Mouse (Mus musculus) erythroblast, adult 5-6 weeks (primary cell): ENCODE results near the gene Ptgds. TPM values are rescaled to one million over a fixed set of nuclear protein-coding genes. Genes with fewer than 3 reads are reported as not detected.

Experiments
- ATAC-seq: replicated peaks from 2 replicates; pipeline ENCODE4 v1.8.0; 2016; ENCODE audit warnings: moderate number of reproducible peaks, mild to moderate bottlenecking, moderate TSS enrichment, inconsistent platforms; ENCODE audit not compliant: poor library complexity, low FRiP score, severe bottlenecking
- total RNA-seq, 2 experiments: library from RNA; stranded (forward) in 1 of 2; stranded (reverse) in 1 of 2; fragments of 150-400 nt in 1 of 2; fragments of 200-764, 138-1000 nt in 1 of 2; gene quantifications; 2 replicates each; pipeline versions ENCODE4 v1.2.3 to v1.2.4; 2015 to 2017; ENCODE audit warnings: low replicate concordance in 2 of 2

Gene Ptgds
- total RNA-seq, 2 experiments from 2014 or later, result not detected

DNA sequence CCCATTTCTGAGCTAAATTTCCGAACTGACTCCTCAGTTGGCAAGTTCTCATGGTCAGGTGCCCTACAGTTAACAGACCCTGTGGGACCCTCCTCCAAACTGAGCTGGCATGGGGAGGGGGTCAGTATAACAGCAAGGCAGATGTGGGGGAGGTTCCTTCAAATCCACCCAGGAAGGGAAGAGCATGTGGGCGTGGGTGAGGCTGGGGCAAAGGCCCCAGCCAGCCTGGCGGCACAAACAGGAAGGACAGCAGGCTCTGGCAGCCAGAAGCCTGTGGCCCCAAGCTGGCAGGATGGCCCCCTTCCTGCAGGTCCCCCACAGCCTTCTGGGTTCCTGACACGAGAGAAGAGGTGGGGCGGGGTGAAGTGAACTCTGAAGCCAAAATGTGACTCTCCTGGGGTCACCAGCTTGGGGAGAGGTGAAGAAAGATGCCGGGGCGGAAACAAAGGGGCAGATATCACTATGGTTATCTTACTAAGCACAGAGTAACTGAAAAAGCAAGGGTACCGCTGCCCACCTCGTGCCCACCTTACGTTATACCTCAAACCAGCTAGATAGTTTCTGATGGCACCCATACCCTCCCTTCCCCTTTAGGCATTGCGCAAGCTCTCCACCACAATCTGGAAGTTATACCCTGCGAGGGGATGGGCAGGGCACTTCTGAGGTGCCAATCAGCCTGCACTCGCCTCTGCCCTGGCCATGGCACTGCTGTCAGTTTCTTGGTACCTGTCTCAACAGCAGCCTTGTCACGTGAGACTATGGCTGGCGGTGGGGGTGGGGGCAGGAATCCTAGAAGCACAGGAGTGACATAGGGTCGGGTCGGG is 47.0 kb downstream of the Ptgds start, which contains the start of gene Fut7:
Gene Fut7 (plus strand): TSS at position 681 of the 824 bp plus-strand sequence.
- no peak for ATAC-seq

DNA sequence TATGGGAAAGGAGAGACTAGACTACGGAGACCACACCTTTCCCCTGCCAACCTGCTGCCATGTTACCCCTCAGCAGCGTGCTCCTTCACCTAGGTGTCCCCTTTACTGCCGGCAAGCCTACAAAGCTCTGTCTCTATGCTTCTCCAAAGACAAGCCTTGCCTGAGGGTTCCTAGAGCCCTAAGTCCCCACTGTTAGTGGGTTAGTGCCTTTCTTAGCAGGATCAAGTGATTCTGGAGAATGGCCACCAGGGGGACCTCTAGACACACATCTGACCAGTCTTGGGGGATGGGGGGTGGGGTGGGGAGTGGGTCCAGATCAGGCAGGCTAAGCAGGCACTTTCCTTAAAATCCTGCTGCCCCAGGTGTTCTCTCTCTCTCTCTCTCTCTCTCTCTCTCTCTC is 48.0 kb downstream of the Ptgds start:
- no peak for ATAC-seq

- no peak for ATAC-seq
Observed at GRCm38 (mm10) chr2:25417426-25417825, 52.4 kb downstream of the Ptgds start.

Other genes starting within 250 kb of the Ptgds start
Only the 30 nearest of the 41 such genes appear.
- gene Ssna1, start 197.6 kb downstream of the Ptgds start, total RNA-seq (2015; ENCODE audit: low replicate concordance), result 36.5 and 67.5 TPM in 2 replicates
- 9.9 and 24.8 TPM in 2 replicates for gene Ssna1, start 197.6 kb downstream of the Ptgds start, total RNA-seq (2017; ENCODE audit: low replicate concordance)
- gene Anapc2, start 197.6 kb downstream of the Ptgds start, total RNA-seq (2015; ENCODE audit: low replicate concordance), result 8.4 and 12.9 TPM in 2 replicates
- 9.2 and 18.7 TPM in 2 replicates for gene Anapc2, start 197.6 kb downstream of the Ptgds start, total RNA-seq (2017; ENCODE audit: low replicate concordance)
- not detected in 2 replicates for gene Tmem210, start 181.9 kb downstream of the Ptgds start, total RNA-seq (2015; ENCODE audit: low replicate concordance)
- gene Tmem210, start 181.9 kb downstream of the Ptgds start, total RNA-seq (2017; ENCODE audit: low replicate concordance), result not detected in 2 replicates
- not detected in 2 replicates for gene Lrrc26, start 180.1 kb downstream of the Ptgds start, total RNA-seq (2015; ENCODE audit: low replicate concordance)
- not detected in 2 replicates for gene Lrrc26, start 180.1 kb downstream of the Ptgds start, total RNA-seq (2017; ENCODE audit: low replicate concordance)
- gene Grin1, start 150.9 kb downstream of the Ptgds start, total RNA-seq (2015; ENCODE audit: low replicate concordance), result not detected in 2 replicates
- gene Grin1, start 150.9 kb downstream of the Ptgds start, total RNA-seq (2017; ENCODE audit: low replicate concordance), result not detected in 2 replicates
- gene Man1b1, start 137.7 kb downstream of the Ptgds start, total RNA-seq (2015; ENCODE audit: low replicate concordance), result 4.6 and 11.1 TPM in 2 replicates
- gene Man1b1, start 137.7 kb downstream of the Ptgds start, total RNA-seq (2017; ENCODE audit: low replicate concordance), result 13.2 and 28.3 TPM in 2 replicates
- gene Dpp7, start 113.7 kb downstream of the Ptgds start, total RNA-seq (2015; ENCODE audit: low replicate concordance), result 13.3 TPM in 1 of 2 replicates, not detected in the other
- 2.6 TPM in 1 of 2 replicates, not detected in the other for gene Dpp7, start 113.7 kb downstream of the Ptgds start, total RNA-seq (2017; ENCODE audit: low replicate concordance)
- gene Uap1l1, start 104.4 kb downstream of the Ptgds start, total RNA-seq (2015; ENCODE audit: low replicate concordance), result 7.7 and 13.3 TPM in 2 replicates
- gene Uap1l1, start 104.4 kb downstream of the Ptgds start, total RNA-seq (2017; ENCODE audit: low replicate concordance), result 0.51 and 3.9 TPM in 2 replicates
- gene Sapcd2, start 97.7 kb downstream of the Ptgds start, total RNA-seq (2015; ENCODE audit: low replicate concordance), result 3.3 and 8.8 TPM in 2 replicates
- 0.98 and 8.0 TPM in 2 replicates for gene Sapcd2, start 97.7 kb downstream of the Ptgds start, total RNA-seq (2017; ENCODE audit: low replicate concordance)
- not detected in 2 replicates for gene Entpd2, start 74.2 kb downstream of the Ptgds start, total RNA-seq (2015; ENCODE audit: low replicate concordance)
- not detected in 2 replicates for gene Entpd2, start 74.2 kb downstream of the Ptgds start, total RNA-seq (2017; ENCODE audit: low replicate concordance)
- gene Npdc1, start 70.7 kb downstream of the Ptgds start, total RNA-seq (2015; ENCODE audit: low replicate concordance), result not detected in 2 replicates
- not detected in 2 replicates for gene Npdc1, start 70.7 kb downstream of the Ptgds start, total RNA-seq (2017; ENCODE audit: low replicate concordance)
- gene Fut7, start 46.8 kb downstream of the Ptgds start, total RNA-seq (2015; ENCODE audit: low replicate concordance), result 2.7 and 4.0 TPM in 2 replicates
- gene Fut7, start 46.8 kb downstream of the Ptgds start, total RNA-seq (2017; ENCODE audit: low replicate concordance), result 4.4 and 4.5 TPM in 2 replicates
- gene Abca2, start 41.3 kb downstream of the Ptgds start, total RNA-seq (2015; ENCODE audit: low replicate concordance), result 7.7 and 16.7 TPM in 2 replicates
- 4.5 and 7.3 TPM in 2 replicates for gene Abca2, start 41.3 kb downstream of the Ptgds start, total RNA-seq (2017; ENCODE audit: low replicate concordance)
- gene Clic3, start 13.2 kb downstream of the Ptgds start, total RNA-seq (2015; ENCODE audit: low replicate concordance), result not detected in 2 replicates
- gene Clic3, start 13.2 kb downstream of the Ptgds start, total RNA-seq (2017; ENCODE audit: low replicate concordance), result not detected in 2 replicates
- gene Paxx, start 9.0 kb downstream of the Ptgds start, total RNA-seq (2015; ENCODE audit: low replicate concordance), result 18.2 and 33.8 TPM in 2 replicates
- gene Paxx, start 9.0 kb downstream of the Ptgds start, total RNA-seq (2017; ENCODE audit: low replicate concordance), result 8.4 and 10.6 TPM in 2 replicates
- gene Lcn12, start 23.9 kb upstream of the Ptgds start, total RNA-seq (2015; ENCODE audit: low replicate concordance), result not detected in 2 replicates
- gene Lcn12, start 23.9 kb upstream of the Ptgds start, total RNA-seq (2017; ENCODE audit: low replicate concordance), result not detected in 2 replicates
- 6.7 and 7.5 TPM in 2 replicates for gene Fbxw5, start 30.7 kb upstream of the Ptgds start, total RNA-seq (2015; ENCODE audit: low replicate concordance)
- 3.2 and 5.1 TPM in 2 replicates for gene Fbxw5, start 30.7 kb upstream of the Ptgds start, total RNA-seq (2017; ENCODE audit: low replicate concordance)
- gene C8g, start 31.7 kb upstream of the Ptgds start, total RNA-seq (2015; ENCODE audit: low replicate concordance), result not detected in 2 replicates
- gene C8g, start 31.7 kb upstream of the Ptgds start, total RNA-seq (2017; ENCODE audit: low replicate concordance), result not detected in 2 replicates
- gene Traf2, start 76.9 kb upstream of the Ptgds start, total RNA-seq (2015; ENCODE audit: low replicate concordance), result 1.7 and 2.3 TPM in 2 replicates
- gene Traf2, start 76.9 kb upstream of the Ptgds start, total RNA-seq (2017; ENCODE audit: low replicate concordance), result 4.2 and 4.3 TPM in 2 replicates
- gene Edf1, start 87.8 kb upstream of the Ptgds start, total RNA-seq (2015; ENCODE audit: low replicate concordance), result 27.3 and 50.2 TPM in 2 replicates
- gene Edf1, start 87.8 kb upstream of the Ptgds start, total RNA-seq (2017; ENCODE audit: low replicate concordance), result 32.2 and 32.9 TPM in 2 replicates
- 2.5 and 7.1 TPM in 2 replicates for gene Mamdc4, start 104.8 kb upstream of the Ptgds start, total RNA-seq (2015; ENCODE audit: low replicate concordance)
- 4.3 and 4.5 TPM in 2 replicates for gene Mamdc4, start 104.8 kb upstream of the Ptgds start, total RNA-seq (2017; ENCODE audit: low replicate concordance)
- 0.96 and 7.1 TPM in 2 replicates for gene Phpt1, start 105.2 kb upstream of the Ptgds start, total RNA-seq (2015; ENCODE audit: low replicate concordance)
- 2.1 TPM in 1 of 2 replicates, not detected in the other for gene Phpt1, start 105.2 kb upstream of the Ptgds start, total RNA-seq (2017; ENCODE audit: low replicate concordance)
- gene Ajm1, start 111.7 kb upstream of the Ptgds start, total RNA-seq (2015; ENCODE audit: low replicate concordance), result 0.63 TPM in 1 of 2 replicates, not detected in the other
- gene Ajm1, start 111.7 kb upstream of the Ptgds start, total RNA-seq (2017; ENCODE audit: low replicate concordance), result not detected in 2 replicates
- 18.1 and 22.4 TPM in 2 replicates for gene Rabl6, start 138.5 kb upstream of the Ptgds start, total RNA-seq (2015; ENCODE audit: low replicate concordance)
- 11.8 and 29.1 TPM in 2 replicates for gene Rabl6, start 138.5 kb upstream of the Ptgds start, total RNA-seq (2017; ENCODE audit: low replicate concordance)
- gene Ccdc183, start 147.6 kb upstream of the Ptgds start, total RNA-seq (2015; ENCODE audit: low replicate concordance), result not detected in 2 replicates
- gene Ccdc183, start 147.6 kb upstream of the Ptgds start, total RNA-seq (2017; ENCODE audit: low replicate concordance), result not detected in 2 replicates
- gene Tmem141, start 152.0 kb upstream of the Ptgds start, total RNA-seq (2015; ENCODE audit: low replicate concordance), result 4.6 and 6.0 TPM in 2 replicates
- gene Tmem141, start 152.0 kb upstream of the Ptgds start, total RNA-seq (2017; ENCODE audit: low replicate concordance), result 2.2 and 9.4 TPM in 2 replicates
- 20.5 and 47.1 TPM in 2 replicates for gene Fcna, start 158.0 kb upstream of the Ptgds start, total RNA-seq (2015; ENCODE audit: low replicate concordance)
- gene Fcna, start 158.0 kb upstream of the Ptgds start, total RNA-seq (2017; ENCODE audit: low replicate concordance), result 24.3 and 27.7 TPM in 2 replicates
- gene Lcn8, start 183.1 kb upstream of the Ptgds start, total RNA-seq (2015; ENCODE audit: low replicate concordance), result not detected in 2 replicates
- gene Lcn8, start 183.1 kb upstream of the Ptgds start, total RNA-seq (2017; ENCODE audit: low replicate concordance), result not detected in 2 replicates
- gene Lcn5, start 187.9 kb upstream of the Ptgds start, total RNA-seq (2015; ENCODE audit: low replicate concordance), result not detected in 2 replicates
- gene Lcn5, start 187.9 kb upstream of the Ptgds start, total RNA-seq (2017; ENCODE audit: low replicate concordance), result not detected in 2 replicates
- not detected in 2 replicates for gene Lcn6, start 206.7 kb upstream of the Ptgds start, total RNA-seq (2015; ENCODE audit: low replicate concordance)
- gene Lcn6, start 206.7 kb upstream of the Ptgds start, total RNA-seq (2017; ENCODE audit: low replicate concordance), result not detected in 2 replicates